Mouse (Mus musculus): Measurements from ENCODE around the gene Gm21969. TPM values are rescaled to one million over a fixed set of nuclear protein-coding genes. Genes with fewer than 3 reads are reported as not detected.

Gene Gm21969
- polyA plus RNA-seq, 1 experiment, result 0.01 TPM

DNA sequence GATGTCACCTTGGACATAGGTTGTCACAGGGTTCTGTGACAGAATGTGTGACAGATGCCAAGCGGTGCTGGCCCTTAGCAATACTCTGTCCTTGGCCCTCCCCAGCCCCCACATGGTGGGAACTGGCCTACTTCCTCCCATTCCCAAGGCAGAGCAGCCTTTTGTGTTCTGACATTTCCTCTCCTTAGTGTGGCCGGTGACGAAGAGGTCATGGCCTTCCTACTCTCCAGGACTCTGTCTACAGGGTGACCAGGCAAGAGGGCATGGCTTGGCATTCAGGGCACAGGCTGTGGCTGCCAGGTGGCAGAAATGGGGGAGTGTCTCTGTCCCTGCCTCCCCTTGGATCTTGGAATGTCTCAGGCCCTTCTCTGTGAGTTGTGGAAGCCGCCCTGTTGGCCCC is 15.6 kb upstream of the Gm21969 start:
- no peak for TF ChIP-seq MYOG (IDR thresholded peaks at IDR 0.05; ENCODE audit: control insufficient read depth, extremely low read depth, insufficient read length)
- no peak for TF ChIP-seq USF1 (IDR thresholded peaks at IDR 0.05; ENCODE audit: low read depth)
- no peak for TF ChIP-seq MAX (IDR thresholded peaks at IDR 0.05)
- TF ChIP-seq FOSL1 (IDR thresholded peaks at IDR 0.05; ENCODE audit: insufficient read depth, low read length, poor library complexity, severe bottlenecking), result no peak
- no peak for TF ChIP-seq CTCF (IDR thresholded peaks at IDR 0.05; ENCODE audit: control insufficient read depth, insufficient read depth, insufficient read length)
- TF ChIP-seq MYOD1 (IDR thresholded peaks at IDR 0.05; ENCODE audit: control insufficient read depth, insufficient read length, low read depth), result no peak
- no peak for TF ChIP-seq CEBPB (IDR thresholded peaks at IDR 0.05; ENCODE audit: low read depth)
- H3K36me3 ChIP-seq (ENCODE audit: control insufficient read depth, insufficient read depth), result no peaks in the 10 kb centered on the region
- H3ac ChIP-seq (ENCODE audit: control insufficient read depth, insufficient read length, low read depth), result peak overlapping the region; percentile 50
- H3K27me3 ChIP-seq (ENCODE audit: control insufficient read depth, insufficient read depth, insufficient read length), result no peaks in the 10 kb centered on the region
- H3K79me2 ChIP-seq (ENCODE audit: control insufficient read depth, insufficient read depth), result peaks cover 96% of the 10 kb centered on the region
- no peak overlapping the region for H3K4me3 ChIP-seq (ENCODE audit: insufficient read depth, poor library complexity, severe bottlenecking)
- peaks cover 78% of the 10 kb centered on the region for H3K79me3 ChIP-seq (ENCODE audit: low read depth)

DNA sequence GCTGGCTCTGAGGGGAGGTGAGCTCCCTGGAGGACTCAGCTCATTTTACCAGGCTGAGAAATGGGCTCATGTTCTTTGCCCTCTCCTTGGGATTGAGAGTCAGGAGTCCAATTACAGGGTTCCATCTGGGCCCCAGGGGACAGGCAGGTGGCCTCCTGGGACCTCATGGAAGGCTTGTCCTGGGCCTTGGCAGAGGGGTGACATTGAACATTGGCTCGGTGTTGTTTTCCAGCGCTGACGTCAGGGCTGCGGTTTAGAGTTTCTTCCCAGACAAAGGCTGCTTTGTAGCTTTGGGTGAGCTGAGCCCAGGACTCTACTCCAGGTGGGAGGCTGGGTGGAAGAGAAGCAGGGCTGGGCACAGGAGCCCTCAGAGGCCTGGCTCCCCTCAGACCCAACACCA is 15.2 kb upstream of the Gm21969 start:
- Histone ChIP-seq H3K27me3 (ENCODE audit: control insufficient read depth, insufficient read depth, insufficient read length) (no peaks in the 10 kb centered on the region), H3K4me3 (ENCODE audit: insufficient read depth, poor library complexity, severe bottlenecking) (no peak overlapping the region), H3ac (ENCODE audit: control insufficient read depth, insufficient read length, low read depth) (no peak overlapping the region), H3K36me3 (ENCODE audit: control insufficient read depth, insufficient read depth) (no peaks in the 10 kb centered on the region), H3K79me3 (ENCODE audit: low read depth) (peaks cover 78% of the 10 kb centered on the region), H3K79me2 (ENCODE audit: control insufficient read depth, insufficient read depth) (peaks cover 96% of the 10 kb centered on the region)
- TF ChIP-seq USF1 (IDR thresholded peaks at IDR 0.05; ENCODE audit: low read depth) (no peak), MYOD1 (IDR thresholded peaks at IDR 0.05; ENCODE audit: control insufficient read depth, insufficient read length, low read depth) (no peak), CTCF (IDR thresholded peaks at IDR 0.05; ENCODE audit: control insufficient read depth, insufficient read depth, insufficient read length) (no peak), FOSL1 (IDR thresholded peaks at IDR 0.05; ENCODE audit: insufficient read depth, low read length, poor library complexity, severe bottlenecking) (no peak), MAX (IDR thresholded peaks at IDR 0.05) (no peak), CEBPB (IDR thresholded peaks at IDR 0.05; ENCODE audit: low read depth) (no peak), MYOG (IDR thresholded peaks at IDR 0.05; ENCODE audit: control insufficient read depth, extremely low read depth, insufficient read length) (no peak)

DNA sequence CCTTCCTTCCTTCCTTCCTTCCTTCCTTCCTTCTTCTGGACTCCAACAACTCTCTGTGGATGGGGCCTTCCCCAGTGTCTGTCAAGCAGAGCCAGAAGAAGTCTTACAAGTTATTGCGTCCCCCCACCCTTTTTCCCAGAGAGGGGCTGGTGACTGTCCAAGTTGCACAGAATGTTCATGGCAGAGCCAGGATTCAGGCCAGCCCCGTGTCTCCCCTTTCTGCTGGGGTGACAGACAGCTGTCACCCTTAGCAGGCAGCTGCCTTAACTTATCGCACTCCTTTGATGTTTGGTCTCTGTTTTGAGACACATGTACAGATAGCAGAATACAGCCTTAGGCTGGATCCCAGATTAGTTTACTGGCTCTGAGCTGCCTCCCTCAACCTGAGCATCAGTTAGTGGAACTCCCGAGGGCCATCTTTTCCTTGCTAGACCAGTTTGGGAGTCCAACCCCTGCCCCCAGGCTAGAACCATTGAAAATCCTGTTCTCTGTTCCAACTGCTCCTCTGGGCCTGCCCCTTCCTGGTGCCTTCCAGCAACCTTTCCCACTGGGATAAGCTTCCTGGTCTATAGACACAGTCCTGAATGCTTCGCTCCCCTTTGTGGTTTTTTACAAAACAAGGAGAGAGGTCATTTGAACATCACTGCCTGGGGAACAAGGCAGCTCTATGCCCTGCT is 13.5 kb upstream of the Gm21969 start:
- no peaks in the 10 kb centered on the region for H3K36me3 ChIP-seq (ENCODE audit: control insufficient read depth, insufficient read depth)
- peaks cover 97% of the 10 kb centered on the region for H3K79me2 ChIP-seq (ENCODE audit: control insufficient read depth, insufficient read depth)
- H3ac ChIP-seq (ENCODE audit: control insufficient read depth, insufficient read length, low read depth), result no peak overlapping the region
- no peaks in the 10 kb centered on the region for H3K27me3 ChIP-seq (ENCODE audit: control insufficient read depth, insufficient read depth, insufficient read length)
- TF ChIP-seq FOSL1 (IDR thresholded peaks at IDR 0.05; ENCODE audit: insufficient read depth, low read length, poor library complexity, severe bottlenecking) (no peak), CEBPB (IDR thresholded peaks at IDR 0.05; ENCODE audit: low read depth) (no peak), USF1 (IDR thresholded peaks at IDR 0.05; ENCODE audit: low read depth) (no peak), MAX (IDR thresholded peaks at IDR 0.05) (no peak)
- H3K79me3 ChIP-seq (ENCODE audit: low read depth), result peaks cover 80% of the 10 kb centered on the region
- H3K4me3 ChIP-seq (ENCODE audit: insufficient read depth, poor library complexity, severe bottlenecking), result no peak overlapping the region

DNA sequence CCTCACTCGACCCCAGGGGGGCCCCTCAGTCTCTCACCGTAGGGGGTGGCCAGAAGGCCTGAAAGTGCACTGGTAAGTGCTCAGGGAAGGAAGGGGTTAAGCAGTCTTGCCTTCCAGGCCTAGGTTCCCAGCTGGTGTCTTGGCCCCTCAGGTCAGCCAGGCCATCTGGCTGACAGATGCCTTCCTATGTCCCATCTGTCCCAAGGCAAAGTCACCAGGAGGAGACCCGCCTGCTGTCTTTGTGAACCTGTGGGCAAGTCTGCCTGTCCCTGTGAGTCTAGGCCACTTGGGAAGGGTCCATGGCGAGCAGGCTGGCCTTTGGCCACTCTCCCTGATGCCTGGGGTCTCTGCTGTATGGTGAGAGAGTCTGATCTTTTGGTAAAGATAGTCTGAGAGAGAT is 12.5 kb upstream of the Gm21969 start:
- Histone ChIP-seq H3ac (ENCODE audit: control insufficient read depth, insufficient read length, low read depth) (no peak overlapping the region), H3K79me3 (ENCODE audit: low read depth) (peaks cover 82% of the 10 kb centered on the region), H3K27me3 (ENCODE audit: control insufficient read depth, insufficient read depth, insufficient read length) (no peaks in the 10 kb centered on the region), H3K79me2 (ENCODE audit: control insufficient read depth, insufficient read depth) (peaks cover 97% of the 10 kb centered on the region), H3K36me3 (ENCODE audit: control insufficient read depth, insufficient read depth) (no peaks in the 10 kb centered on the region), H3K4me3 (ENCODE audit: insufficient read depth, poor library complexity, severe bottlenecking) (no peak overlapping the region)
- no peak for TF ChIP-seq CEBPB (IDR thresholded peaks at IDR 0.05; ENCODE audit: low read depth)
- no peak for TF ChIP-seq USF1 (IDR thresholded peaks at IDR 0.05; ENCODE audit: low read depth)
- no peak for TF ChIP-seq CTCF (IDR thresholded peaks at IDR 0.05; ENCODE audit: control insufficient read depth, insufficient read depth, insufficient read length)
- no peak for TF ChIP-seq MYOG (IDR thresholded peaks at IDR 0.05; ENCODE audit: control insufficient read depth, extremely low read depth, insufficient read length)
- no peak for TF ChIP-seq MYOD1 (IDR thresholded peaks at IDR 0.05; ENCODE audit: control insufficient read depth, insufficient read length, low read depth)
- TF ChIP-seq FOSL1 (IDR thresholded peaks at IDR 0.05; ENCODE audit: insufficient read depth, low read length, poor library complexity, severe bottlenecking), result no peak
- TF ChIP-seq MAX (IDR thresholded peaks at IDR 0.05), result no peak

DNA sequence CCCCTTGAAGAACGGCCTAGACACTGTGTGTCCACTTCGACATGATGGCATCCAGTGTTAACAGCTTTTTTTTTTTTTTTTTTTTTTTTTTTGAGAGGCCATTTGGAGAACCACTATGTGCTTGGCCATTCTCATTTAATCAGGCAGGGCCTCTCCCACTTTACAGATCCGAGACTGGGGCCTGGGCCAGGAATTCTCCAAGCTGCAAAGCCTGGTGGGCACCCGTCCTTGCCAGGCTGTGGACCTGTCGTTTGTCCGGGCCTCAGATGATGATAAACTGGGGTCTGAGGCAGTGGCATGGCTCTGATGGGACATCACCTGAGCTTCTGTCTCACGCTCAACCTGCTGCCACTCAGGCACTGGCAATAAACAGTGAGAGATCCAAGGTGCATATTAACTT is 10.1 kb upstream of the Gm21969 start:
- peaks cover 79% of the 10 kb centered on the region for H3K79me3 ChIP-seq (ENCODE audit: low read depth)
- H3K27me3 ChIP-seq (ENCODE audit: control insufficient read depth, insufficient read depth, insufficient read length), result no peaks in the 10 kb centered on the region
- H3ac ChIP-seq (ENCODE audit: control insufficient read depth, insufficient read length, low read depth), result no peak overlapping the region
- TF ChIP-seq CTCF (IDR thresholded peaks at IDR 0.05; ENCODE audit: control insufficient read depth, insufficient read depth, insufficient read length) (no peak), FOSL1 (IDR thresholded peaks at IDR 0.05; ENCODE audit: insufficient read depth, low read length, poor library complexity, severe bottlenecking) (no peak), MYOD1 (IDR thresholded peaks at IDR 0.05; ENCODE audit: control insufficient read depth, insufficient read length, low read depth) (no peak), MYOG (IDR thresholded peaks at IDR 0.05; ENCODE audit: control insufficient read depth, extremely low read depth, insufficient read length) (no peak), MAX (IDR thresholded peaks at IDR 0.05) (no peak), CEBPB (IDR thresholded peaks at IDR 0.05; ENCODE audit: low read depth) (no peak), USF1 (IDR thresholded peaks at IDR 0.05; ENCODE audit: low read depth) (no peak)
- no peaks in the 10 kb centered on the region for H3K36me3 ChIP-seq (ENCODE audit: control insufficient read depth, insufficient read depth)
- H3K4me3 ChIP-seq (ENCODE audit: insufficient read depth, poor library complexity, severe bottlenecking), result no peak overlapping the region
- H3K79me2 ChIP-seq (ENCODE audit: control insufficient read depth, insufficient read depth), result peaks cover 99% of the 10 kb centered on the region

DNA sequence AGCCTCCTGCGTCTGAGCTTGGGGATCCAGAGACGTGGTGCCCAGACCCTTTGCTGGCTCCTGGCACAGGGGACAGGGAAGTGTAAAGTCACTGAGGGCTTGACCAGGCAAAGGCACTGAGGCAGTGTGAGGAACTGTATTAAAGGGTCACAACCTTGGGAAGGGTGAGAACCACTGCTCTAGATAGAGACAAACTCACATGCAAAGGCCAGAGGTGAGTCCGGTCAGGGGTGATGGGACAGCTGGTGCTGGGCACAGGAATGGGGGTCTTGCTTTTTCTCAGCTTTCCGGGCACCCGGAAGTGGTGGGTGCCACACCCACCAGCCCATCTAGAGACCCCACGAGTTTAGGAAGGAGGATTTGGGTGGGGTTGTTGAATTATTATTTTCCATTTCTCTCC is 9.6 kb upstream of the Gm21969 start:
- peaks cover 96% of the 10 kb centered on the region for H3K79me2 ChIP-seq (ENCODE audit: control insufficient read depth, insufficient read depth)
- H3ac ChIP-seq (ENCODE audit: control insufficient read depth, insufficient read length, low read depth), result no peak overlapping the region
- peaks cover 76% of the 10 kb centered on the region for H3K79me3 ChIP-seq (ENCODE audit: low read depth)
- no peaks in the 10 kb centered on the region for H3K27me3 ChIP-seq (ENCODE audit: control insufficient read depth, insufficient read depth, insufficient read length)
- H3K4me3 ChIP-seq (ENCODE audit: insufficient read depth, poor library complexity, severe bottlenecking), result no peak overlapping the region
- TF ChIP-seq MYOD1 (IDR thresholded peaks at IDR 0.05; ENCODE audit: control insufficient read depth, insufficient read length, low read depth) (no peak), USF1 (IDR thresholded peaks at IDR 0.05; ENCODE audit: low read depth) (no peak), MYOG (IDR thresholded peaks at IDR 0.05; ENCODE audit: control insufficient read depth, extremely low read depth, insufficient read length) (no peak)
- H3K36me3 ChIP-seq (ENCODE audit: control insufficient read depth, insufficient read depth), result no peaks in the 10 kb centered on the region

Data from C2C12 (cell line).